Mouse (Mus musculus) left cerebral cortex, postnatal 25 days (tissue): ENCODE measurements around the gene Itpr2. TPM values are rescaled to one million over a fixed set of nuclear protein-coding genes. Genes with fewer than 3 reads are reported as not detected.

Experiments used
- DNase-seq, 2 experiments: peaks; one replicate each; pipeline ENCODE4 v3.0.0; 2022; ENCODE audit warnings: low spot score in 2 of 2, mixed read lengths in 1 of 2
- intact Hi-C: fragments of 180-260 bp; cut with DNase I; formaldehyde crosslinking; loops from one replicate; pipeline ENCODE4 v1.15.1; 2025
- total RNA-seq, 2 experiments: library from RNA; stranded (reverse); gene quantifications; 2 replicates each; pipeline ENCODE4 v1.2.3; 2021

Itpr2 gene
- total RNA-seq, 2 experiments from 2014 or later: 12.0 to 16.1 TPM

- intact Hi-C loops: no loop called here
- no peak for DNase-seq
Observed at GRCm38 (mm10) chr6:146436916-146437496, 65.0 kb downstream of the Itpr2 start.

- DNase-seq: no peak
- intact Hi-C loops: no loop called here
Observed at GRCm38 (mm10) chr6:146434217-146434616, 67.8 kb downstream of the Itpr2 start.

- no peak for DNase-seq
- intact Hi-C loops: no loop called here
Observed at GRCm38 (mm10) chr6:146432218-146432865, 69.7 kb downstream of the Itpr2 start.

GRCm38 (mm10) chr6:146431777-146432176 lies 70.2 kb downstream of the Itpr2 start:
- no peak for DNase-seq
- intact Hi-C loops: no loop called here

- intact Hi-C loops: no loop called here
- no peak for DNase-seq
Observed at GRCm38 (mm10) chr6:146429694-146430380, 72.2 kb downstream of the Itpr2 start.

- no peak for DNase-seq
- intact Hi-C loops: no loop called here
Observed at GRCm38 (mm10) chr6:146424778-146425177, 77.2 kb downstream of the Itpr2 start.

GRCm38 (mm10) chr6:146424326-146424725 lies 77.7 kb downstream of the Itpr2 start:
- intact Hi-C loops: no loop called here
- no peak for DNase-seq

GRCm38 (mm10) chr6:146420718-146421117 lies 81.3 kb downstream of the Itpr2 start:
- DNase-seq: no peak
- intact Hi-C loops: no loop called here

GRCm38 (mm10) chr6:146416461-146416860 lies 85.6 kb downstream of the Itpr2 start:
- intact Hi-C loops: loop anchor here (10.0 kb wide), 1 partner anchor 158 kb away; the partner anchor contains the start of genes Fgfr1op2 and Ints13
- no peak for DNase-seq

GRCm38 (mm10) chr6:146414094-146414493 lies 87.9 kb downstream of the Itpr2 start:
- DNase-seq: no peak
- intact Hi-C loops: loop anchor here (5.0 to 10.0 kb wide), 3 partner anchors 88 to 582 kb away; partner anchors contain the start of genes Fgfr1op2, Ints13 and Itpr2

GRCm38 (mm10) chr6:146411446-146412070 lies 90.5 kb downstream of the Itpr2 start:
- intact Hi-C loops: loop anchor here (5.0 to 10.0 kb wide), 3 partner anchors 91 to 579 kb away; partner anchors contain the start of genes Fgfr1op2, Ints13 and Itpr2
- no peak for DNase-seq

- no peak for DNase-seq
- intact Hi-C loops: loop anchor here (5.0 to 10.0 kb wide), 3 partner anchors 92 to 578 kb away; partner anchors contain the start of genes Fgfr1op2, Ints13 and Itpr2
Observed at GRCm38 (mm10) chr6:146410427-146410810, 91.6 kb downstream of the Itpr2 start.

GRCm38 (mm10) chr6:146409692-146410426 lies 92.2 kb downstream of the Itpr2 start:
- intact Hi-C loops: loop anchor here (5.0 to 10.0 kb wide), 3 partner anchors 92 to 578 kb away; partner anchors contain the start of genes Fgfr1op2, Ints13 and Itpr2
- peak; percentile 67 to 82 for DNase-seq

- DNase-seq: peak in 1 of 2 experiments; percentile 22
- intact Hi-C loops: loop anchor here (2.0 kb wide), 1 partner anchor 123 kb away; no protein-coding TSS in a partner anchor
Observed at GRCm38 (mm10) chr6:146405380-146405779, 96.6 kb downstream of the Itpr2 start.

GRCm38 (mm10) chr6:146404876-146405275 lies 97.1 kb downstream of the Itpr2 start:
- intact Hi-C loops: loop anchor here (2.0 kb wide), 1 partner anchor 122 kb away; no protein-coding TSS in a partner anchor
- peak; percentile 41 to 80 for DNase-seq

- intact Hi-C loops: loop anchor here (2.0 kb wide), 1 partner anchor 121 kb away; no protein-coding TSS in a partner anchor
- no peak for DNase-seq
Observed at GRCm38 (mm10) chr6:146404156-146404555, 97.9 kb downstream of the Itpr2 start.

GRCm38 (mm10) chr6:146402905-146403642 lies 98.9 kb downstream of the Itpr2 start:
- DNase-seq: peak; percentile 32 to 85
- intact Hi-C loops: no loop called here

GRCm38 (mm10) chr6:146397803-146398202 lies 104.2 kb downstream of the Itpr2 start:
- intact Hi-C loops: no loop called here
- no peak for DNase-seq
